Mouse (Mus musculus) effector memory CD4-positive, alpha-beta T cell, adult 5 months (primary cell): ENCODE results near the gene Vmn1r127. TPM values are rescaled to one million over a fixed set of nuclear protein-coding genes. Genes with fewer than 3 reads are reported as not detected.

Experiments used
- polyA plus RNA-seq: library from polyadenylated mRNA; unstranded; fragments of 100-300 nt; shearing (Covaris generic); gene quantifications from one replicate; pipeline ENCODE4 v1.2.1, GENCODE M21; 2017

The Vmn1r127 gene
- polyA plus RNA-seq, result not detected

DNA sequence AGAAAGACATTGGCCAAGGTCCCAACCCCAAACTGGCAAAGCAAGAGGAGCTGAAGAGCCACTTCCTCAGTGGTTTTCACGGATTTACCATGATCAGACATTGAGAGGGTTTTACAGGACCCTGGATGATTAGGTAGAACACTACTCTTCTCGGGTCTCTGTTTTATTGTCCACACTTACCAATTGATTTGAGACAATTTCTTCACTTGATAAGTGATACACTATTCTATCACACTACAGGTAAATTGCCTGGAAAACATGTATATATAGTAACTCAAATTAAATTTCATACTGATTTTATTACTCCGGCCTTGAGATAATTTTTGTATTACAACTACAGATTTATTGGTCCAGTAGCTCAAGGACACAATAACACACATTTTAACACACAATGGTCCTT is at the start of gene Vmn1r127:
Vmn1r127 (minus strand) TSS at position 101 of the 400 bp plus-strand sequence.

GRCm38 (mm10) chr7:21361191-21361590 is 41.5 kb upstream of the Vmn1r127 start, which contains the start of gene Vmn1r129:
Gene Vmn1r129, minus strand, starts transcription at chr7:21361291.

GRCm38 (mm10) chr7:21349073-21349472 is 29.4 kb upstream of the Vmn1r127 start, which contains the start of gene Vmn1r128:
Gene Vmn1r128, plus strand, starts transcription at chr7:21349373.

DNA sequence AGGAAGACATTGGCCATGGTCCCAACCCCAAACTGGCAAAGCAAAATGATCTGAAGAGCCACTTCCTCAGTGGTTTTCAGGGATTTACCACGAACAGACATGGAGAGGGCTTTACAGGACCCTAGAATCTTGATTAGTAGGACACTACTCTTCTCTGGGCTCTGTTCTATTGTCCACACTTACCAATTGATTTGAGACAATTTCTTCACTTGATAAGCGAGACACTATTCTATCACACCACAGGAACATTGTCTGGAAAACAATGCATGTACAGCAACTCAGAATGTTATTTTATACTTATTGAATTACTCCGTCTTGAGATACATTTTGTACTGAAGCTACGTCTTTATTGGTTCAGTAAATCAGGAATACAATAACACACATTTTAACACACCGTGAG is 18.3 kb downstream of the Vmn1r127 start, which contains the start of gene Vmn1r126:
Vmn1r126 (minus strand) TSS at position 101 of the 400 bp plus-strand sequence.

GRCm38 (mm10) chr7:21271879-21272278 is 47.8 kb downstream of the Vmn1r127 start, which contains the start of gene Vmn1r125:
Gene Vmn1r125, plus strand, starts transcription at chr7:21272179.

Other genes with a start within 250 kb of the Vmn1r127 start
- gene Vmn1r121, start 221.3 kb downstream of the Vmn1r127 start, polyA plus RNA-seq, result not detected
- not detected for gene Vmn1r122, start 185.7 kb downstream of the Vmn1r127 start, polyA plus RNA-seq
- not detected for gene Vmn1r123, start 157.7 kb downstream of the Vmn1r127 start, polyA plus RNA-seq
- gene Gm5157, start 129.4 kb downstream of the Vmn1r127 start, polyA plus RNA-seq, result not detected
- not detected for gene Vmn1r124, start 59.2 kb downstream of the Vmn1r127 start, polyA plus RNA-seq
- not detected for gene Vmn1r125, start 47.7 kb downstream of the Vmn1r127 start, polyA plus RNA-seq
- not detected for gene Vmn1r126, start 18.4 kb downstream of the Vmn1r127 start, polyA plus RNA-seq
- gene Vmn1r128, start 29.5 kb upstream of the Vmn1r127 start, polyA plus RNA-seq, result 0.77 TPM
- not detected for gene Vmn1r129, start 41.4 kb upstream of the Vmn1r127 start, polyA plus RNA-seq
- not detected for gene Gm6882, start 112.9 kb upstream of the Vmn1r127 start, polyA plus RNA-seq
- gene Vmn1r130, start 191.9 kb upstream of the Vmn1r127 start, polyA plus RNA-seq, result not detected
- gene Vmn1r131, start 226.2 kb upstream of the Vmn1r127 start, polyA plus RNA-seq, result not detected